Mouse (Mus musculus) stomach, postnatal 0 days (tissue): ENCODE measurements around the gene Rasa2.

ENCODE experiments used
- CTCF ChIP-seq: IDR thresholded peaks from 2 replicates; pipeline ENCODE4 v1.5.1; 2016; ENCODE audit warnings: antibody characterized with exemption, low read depth, mild to moderate bottlenecking, moderate library complexity
- EP300 ChIP-seq: optimal IDR thresholded peaks from 2 replicates; pipeline ENCODE3; 2016; ENCODE audit warnings: antibody characterized with exemption

GRCm38 (mm10) chr9:96516806-96517205 is 114.6 kb downstream of the Rasa2 start:
- TF ChIP-seq CTCF (no peak), EP300 (no peak)
